Mouse (Mus musculus): ENCODE measurements around the gene Olfr1311.

GRCm38 (mm10) chr2:112024312-112024711 lies at the start of gene Olfr1311:
- TF ChIP-seq CTCF (IDR thresholded peaks at IDR 0.05; ENCODE audit: low read depth) (no peak), EP300 (IDR thresholded peaks at IDR 0.05; ENCODE audit: low read depth) (no peak)
